Comparison of ENCODE assay signal across 8 mouse cellular contexts in genomic region chr16:33684703-33685701, GRCm38 (mm10). TPM values are rescaled to one million over a fixed set of nuclear protein-coding genes. Genes with fewer than 3 reads are reported as not detected.
A peak's percentile ranks its signal among the peaks of the same experiment; 100 is the strongest.
DNase-seq lines count a peak whose midpoint lies in the region; ATAC-seq and TF ChIP-seq lines count a peak whose summit lies in the region.

No protein-coding gene starts in this region.

- peak overlapping the region; percentile 97 for H3K9ac ChIP-seq in forebrain, embryonic 11.5 days (ENCODE audit: low read length)
- peak overlapping the region; percentile 97 for H3K9ac ChIP-seq in intestine, embryonic 14.5 days (ENCODE audit: low read length)
- peak overlapping the region; percentile 99 for H3K9ac ChIP-seq in midbrain, embryonic 11.5 days (ENCODE audit: low read length)

- TF ChIP-seq CTCF in Patski (IDR thresholded peaks at IDR 0.05), result peak; percentile 48

- DNase-seq in Patski (ENCODE audit: low read depth, low spot score), result no peak
- DNase-seq in forebrain, embryonic 11.5 days (ENCODE audit: low spot score), result no peak
- DNase-seq in intestine, embryonic 14.5 days (ENCODE audit: low spot score), result peak; percentile 74
- DNase-seq in midbrain, embryonic 11.5 days (ENCODE audit: low spot score, missing footprints), result peak; percentile 95
- peak; percentile 44 to 48 for DNase-seq in thymus, postnatal 36 days
- DNase-seq in frontal cortex, postnatal 14 days (ENCODE audit: low spot score in 2 of 2), result no peak

- H3K4me1 ChIP-seq in erythroblast, embryonic 14.5 days (ENCODE audit: control insufficient read depth), result peaks cover 25% of the 10 kb centered on the region
- peaks cover 22% of the 10 kb centered on the region for H3K4me1 ChIP-seq in forebrain, embryonic 11.5 days (replicated peaks; ENCODE audit: control insufficient read depth, insufficient read depth, low read length)
- H3K4me1 ChIP-seq in intestine, embryonic 14.5 days (replicated peaks; ENCODE audit: control insufficient read depth, insufficient read depth, low read length), result peaks cover 25% of the 10 kb centered on the region
- peaks cover 36% of the 10 kb centered on the region for H3K4me1 ChIP-seq in midbrain, embryonic 11.5 days (ENCODE audit: control insufficient read depth, insufficient read depth, low read length)

- POLR2A ChIA-PET in Patski (lab: Charles Lee), result interaction anchor here (1.3 kb wide), 1 partner anchor 88 kb away, joined by 3 read pairs; no protein-coding TSS in a partner anchor

- H3K9me3 ChIP-seq in erythroblast, embryonic 14.5 days (ENCODE audit: control insufficient read depth, low read length), result no peaks in the 10 kb centered on the region
- H3K9me3 ChIP-seq in forebrain, embryonic 11.5 days (ENCODE audit: control insufficient read depth, low read length), result no peaks in the 10 kb centered on the region
- H3K9me3 ChIP-seq in intestine, embryonic 14.5 days (ENCODE audit: control insufficient read depth, low read length), result no peaks in the 10 kb centered on the region
- H3K9me3 ChIP-seq in midbrain, embryonic 11.5 days (ENCODE audit: control insufficient read depth, low read length), result no peaks in the 10 kb centered on the region

- peak overlapping the region; percentile 86 for H3K27ac ChIP-seq in forebrain, embryonic 11.5 days (ENCODE audit: low read depth, low read length)
- peak overlapping the region; percentile 84 for H3K27ac ChIP-seq in intestine, embryonic 14.5 days (ENCODE audit: low read depth)
- peak overlapping the region; percentile 82 for H3K27ac ChIP-seq in midbrain, embryonic 11.5 days (ENCODE audit: low read depth, low read length)

- H3K27me3 ChIP-seq in erythroblast, embryonic 14.5 days (ENCODE audit: control insufficient read depth), result no peaks in the 10 kb centered on the region; the same call in 1 of the 2 replicates
- H3K27me3 ChIP-seq in Patski, result no peaks in the 10 kb centered on the region
- no peaks in the 10 kb centered on the region for H3K27me3 ChIP-seq in forebrain, embryonic 11.5 days (ENCODE audit: control insufficient read depth, insufficient read depth, low read length)
- no peaks in the 10 kb centered on the region for H3K27me3 ChIP-seq in intestine, embryonic 14.5 days (replicated peaks; ENCODE audit: control insufficient read depth, insufficient read depth, low read length)
- no peaks in the 10 kb centered on the region for H3K27me3 ChIP-seq in midbrain, embryonic 11.5 days (ENCODE audit: control insufficient read depth, insufficient read depth, low read length)

- in situ Hi-C loops in Patski (cut with MboI; ENCODE audit: low pct_unique_long_range_greater_than_20kb), result loop anchor here (5.0 kb wide), 1 partner anchor 123 kb away; no protein-coding TSS in a partner anchor

- WGBS in forebrain, embryonic 11.5 days, result under 1% methylated on average over 46 of the region's 46 CpGs
- 1% methylated on average over 42 of the region's 46 CpGs for WGBS in intestine, embryonic 14.5 days
- under 1% methylated on average over 46 of the region's 46 CpGs for WGBS in midbrain, embryonic 11.5 days

- H3K4me3 ChIP-seq in erythroblast, embryonic 14.5 days (replicated peaks), result peak overlapping the region; percentile 76
- H3K4me3 ChIP-seq in forebrain, embryonic 11.5 days (ENCODE audit: low read depth, low read length), result peak overlapping the region; percentile 97
- H3K4me3 ChIP-seq in intestine, embryonic 14.5 days (ENCODE audit: low read depth, low read length), result peak overlapping the region; percentile 87
- H3K4me3 ChIP-seq in midbrain, embryonic 11.5 days (ENCODE audit: low read depth, low read length), result peak overlapping the region; percentile 96

- no peaks in the 10 kb centered on the region for H3K36me3 ChIP-seq in erythroblast, embryonic 14.5 days (ENCODE audit: control insufficient read depth)
- H3K36me3 ChIP-seq in forebrain, embryonic 11.5 days (ENCODE audit: control insufficient read depth, insufficient read depth, low read length), result no peaks in the 10 kb centered on the region; the same call in 1 of the 2 replicates
- 0 out of 2 replicates have a peak, but pooled peaks cover 3% of the 10 kb centered on the region for H3K36me3 ChIP-seq in intestine, embryonic 14.5 days (ENCODE audit: control insufficient read depth, insufficient read depth, low read length)
- no peaks in the 10 kb centered on the region; the same call in 1 of the 2 replicates for H3K36me3 ChIP-seq in midbrain, embryonic 11.5 days (ENCODE audit: control insufficient read depth, insufficient read depth, low read length)

- H3K4me2 ChIP-seq in forebrain, embryonic 11.5 days (ENCODE audit: low read depth, low read length, severe bottlenecking), result peak overlapping the region; percentile 81
- H3K4me2 ChIP-seq in intestine, embryonic 14.5 days (ENCODE audit: low read length), result peak overlapping the region; percentile 75
- peak overlapping the region; percentile 82 for H3K4me2 ChIP-seq in midbrain, embryonic 11.5 days

- ATAC-seq in erythroblast, adult 5-6 weeks (replicated peaks; ENCODE audit: low FRiP score, poor library complexity, severe bottlenecking), result no peak
- peak; percentile 24 for ATAC-seq in Patski
- ATAC-seq in forebrain, embryonic 11.5 days (replicated peaks; ENCODE audit: low FRiP score), result peak; percentile 51
- peak; percentile 42 for ATAC-seq in intestine, embryonic 14.5 days (replicated peaks; ENCODE audit: low FRiP score, low TSS enrichment, low read depth)
- ATAC-seq in midbrain, embryonic 11.5 days (ENCODE audit: low FRiP score), result peak; percentile 67

- CTCF ChIA-PET in Patski (lab: Charles Lee), result interaction anchor here (1.1 kb wide), 1 partner anchor 125 kb away, joined by 3 read pairs; no protein-coding TSS in a partner anchor

RNA-seq across cellular contexts. Expression of gene Heg1, which starts 0.8 kb away (rescaled TPM):
- 0.04 TPM in 2 replicates for polyA plus RNA-seq in erythroblast, embryonic 14.5 days (2012)
- 3.7 and 7.5 TPM in 2 replicates for total RNA-seq in erythroblast, adult 5-6 weeks (2015; ENCODE audit: low replicate concordance)
- total RNA-seq in erythroblast, adult 5-6 weeks (2017; ENCODE audit: low replicate concordance), result 2.4 and 6.4 TPM in 2 replicates
- polyA plus RNA-seq in Patski (2021), result 39.4 TPM
- polyA plus RNA-seq in forebrain, embryonic 11.5 days (2014; fragmentation: Nextera tagmentation; extraction: Ambion mirVana), result 39.8 and 43.9 TPM in 2 replicates
- polyA plus RNA-seq in intestine, embryonic 14.5 days (2014; fragmentation: Nextera tagmentation; extraction: Ambion mirVana), result 26.5 and 28.4 TPM in 2 replicates
- 39.5 and 40.7 TPM in 2 replicates for polyA plus RNA-seq in midbrain, embryonic 11.5 days (2014; fragmentation: Nextera tagmentation; extraction: Ambion mirVana)

Comparison
In these comparisons a context has a peak if more than half of its experiments do, and no peak if none do; other contexts are left out.
1. DNase-seq: peak in intestine, embryonic 14.5 days (single experiment), midbrain, embryonic 11.5 days (single experiment) and thymus, postnatal 36 days (2 of 2); none in Patski (single experiment), forebrain, embryonic 11.5 days (single experiment) and frontal cortex, postnatal 14 days (0 of 2).
2. RNA of gene Heg1, which starts 0.8 kb away (polyA plus RNA-seq): 39.5 to 40.7 TPM in midbrain, embryonic 11.5 days, 39.8 to 43.9 TPM in forebrain, embryonic 11.5 days, 39.4 TPM in Patski (single experiment) and 26.5 to 28.4 TPM in intestine, embryonic 14.5 days; 0.04 TPM in erythroblast, embryonic 14.5 days; every median in the first group is over 10 times any median in the second.
3. Peak in every context shown above with its lines, with median percentiles within 50 percentile points of each other: H3K4me3 ChIP-seq, H3K27ac ChIP-seq, H3K4me2 ChIP-seq and H3K9ac ChIP-seq.